Mouse (Mus musculus): ENCODE results near the gene Cxcl3.

The Cxcl3 gene

GRCm38 (mm10) chr5:90785659-90786588, at the start of gene Cxcl3:
Gene Cxcl3 (plus strand): TSS chr5:90786103.
- DNase-seq, result peak; percentile 52 to 77

- peak in 1 of 2 experiments; percentile 2 for DNase-seq
Measured at GRCm38 (mm10) chr5:90742029-90742428, 43.9 kb upstream of the Cxcl3 start.

- no peak for DNase-seq
Measured at GRCm38 (mm10) chr5:90753934-90754333, 32.0 kb upstream of the Cxcl3 start.

GRCm38 (mm10) chr5:90758020-90758605, 27.8 kb upstream of the Cxcl3 start:
- DNase-seq, result peak; percentile 25 to 78

- DNase-seq, result peak in 1 of 2 experiments; percentile 14
Measured at GRCm38 (mm10) chr5:90759077-90760065, 26.5 kb upstream of the Cxcl3 start, which contains the start of gene Cxcl5. Gene Cxcl5 (plus strand): TSS chr5:90759360.

GRCm38 (mm10) chr5:90760303-90760702, 25.6 kb upstream of the Cxcl3 start:
- DNase-seq, result no peak

- no peak for DNase-seq
Measured at GRCm38 (mm10) chr5:90760844-90761243, 25.1 kb upstream of the Cxcl3 start.

- no peak for DNase-seq
Measured at GRCm38 (mm10) chr5:90761834-90762233, 24.1 kb upstream of the Cxcl3 start.

- DNase-seq, result no peak
Measured at GRCm38 (mm10) chr5:90763912-90764665, 21.8 kb upstream of the Cxcl3 start.

- no peak for DNase-seq
Measured at GRCm38 (mm10) chr5:90765821-90766606, 19.9 kb upstream of the Cxcl3 start.

GRCm38 (mm10) chr5:90768218-90768617, 17.7 kb upstream of the Cxcl3 start, which contains the start of gene Ppbp:
Gene Ppbp (plus strand): TSS chr5:90768518.
- no peak for DNase-seq

- no peak for DNase-seq
Measured at GRCm38 (mm10) chr5:90771369-90771768, 14.5 kb upstream of the Cxcl3 start.

- DNase-seq, result peak; percentile 37 to 41
Measured at GRCm38 (mm10) chr5:90771880-90772653, 13.8 kb upstream of the Cxcl3 start, which contains the start of gene Pf4. Gene Pf4 (plus strand): TSS chr5:90772435.

GRCm38 (mm10) chr5:90775562-90775961, 10.3 kb upstream of the Cxcl3 start:
- DNase-seq, result no peak

GRCm38 (mm10) chr5:90777621-90778020, 8.3 kb upstream of the Cxcl3 start:
- DNase-seq, result no peak

- DNase-seq, result no peak
Measured at GRCm38 (mm10) chr5:90778856-90779255, 7.0 kb upstream of the Cxcl3 start.

GRCm38 (mm10) chr5:90783697-90784096, 2.2 kb upstream of the Cxcl3 start:
- DNase-seq, result no peak

GRCm38 (mm10) chr5:90788114-90788513, 2.2 kb downstream of the Cxcl3 start:
- no peak for DNase-seq

- DNase-seq, result peak in 1 of 2 experiments; percentile 10
Measured at GRCm38 (mm10) chr5:90789306-90790073, 3.6 kb downstream of the Cxcl3 start.
